Mouse (Mus musculus): ENCODE data around the gene Gm20388.

- no peak for TF ChIP-seq CTCF (IDR thresholded peaks at IDR 0.05; ENCODE audit: low read depth)
- no peak for TF ChIP-seq EP300 (IDR thresholded peaks at IDR 0.05; ENCODE audit: low read depth)
These were observed 514.7 kb downstream of the Gm20388 start for GRCm38 (mm10) chr8:120425199-120425941.

Data from liver, embryonic 14.5 days (tissue).